Mouse (Mus musculus) lung, postnatal 0 days (tissue): ENCODE results near the gene 2610528A11Rik. TPM values are rescaled to one million over a fixed set of nuclear protein-coding genes. Genes with fewer than 3 reads are reported as not detected.

Source experiments
- ATAC-seq: fragments of 200-750 bp; cut with Nextera tagmentation; 2 replicates; pipeline ENCODE4 v1.8.0; 2017; ENCODE audit warnings: moderate library complexity
- DNase-seq: peaks from one replicate; pipeline ENCODE4 v3.0.0-alpha.2; 2016; ENCODE audit warnings: low spot score
- H3K27ac ChIP-seq: fragments of 300-500 bp; sonication (generic); 2 replicates; pipeline ENCODE4 v1.5.1; 2014; ENCODE audit warnings: antibody characterized with exemption, mild to moderate bottlenecking, low read length, mixed read lengths
- H3K27me3 ChIP-seq: fragments of 300-500 bp; sonication (generic); replicated peaks from 2 replicates; pipeline ENCODE4 v1.6.1; 2014; ENCODE audit warnings: low read length, mixed read lengths; ENCODE audit not compliant: insufficient read depth
- H3K36me3 ChIP-seq: fragments of 300-500 bp; sonication (generic); 2 replicates; pipeline ENCODE4 v1.6.1; 2014; ENCODE audit warnings: low read length, mixed read lengths; ENCODE audit not compliant: insufficient read depth
- H3K4me1 ChIP-seq: fragments of 300-500 bp; sonication (generic); 2 replicates; pipeline ENCODE4 v1.6.1; 2014; ENCODE audit warnings: antibody characterized with exemption, low read depth, low read length, mixed read lengths; ENCODE audit not compliant: insufficient read depth
- H3K4me2 ChIP-seq: fragments of 300-500 bp; sonication (generic); replicated peaks from 2 replicates; pipeline ENCODE4 v1.6.1; 2014; ENCODE audit warnings: low read depth, mild to moderate bottlenecking, low read length, moderate library complexity, mixed read lengths
- H3K4me3 ChIP-seq: fragments of 300-500 bp; sonication (generic); 2 replicates; pipeline ENCODE4 v1.5.1; 2014; ENCODE audit warnings: low read depth, low read length
- H3K9ac ChIP-seq: fragments of 300-500 bp; sonication (generic); replicated peaks from 2 replicates; pipeline ENCODE4 v1.6.1; 2014; ENCODE audit warnings: low read depth, mild to moderate bottlenecking
- H3K9me3 ChIP-seq: fragments of 300-500 bp; sonication (generic); 2 replicates; pipeline ENCODE4 v1.6.1; 2016; ENCODE audit warnings: low read length, mixed read lengths
- CTCF ChIP-seq: IDR thresholded peaks from 2 replicates; pipeline ENCODE4 v1.5.1; 2016; ENCODE audit warnings: antibody characterized with exemption, mild to moderate bottlenecking
- EP300 ChIP-seq: IDR thresholded peaks from 2 replicates; pipeline ENCODE4 v1.6.1; 2016; ENCODE audit warnings: antibody characterized with exemption, mild to moderate bottlenecking, control low read depth
- WGBS: fragments of 180-500 bp; shearing (Covaris S2); extraction: QIAGEN DNeasy Blood & Tissue Kit; methylation state at CpG from one replicate; pipeline ENCODE4 v1.1.7; 2014; 5-methylcytosine and 5-hydroxymethylcytosine counted together
- polyA plus RNA-seq: library from polyadenylated mRNA; unstranded; fragments of >200 nt; fragmentation: Nextera tagmentation; extraction: Ambion mirVana; gene quantifications from 2 replicates; pipeline ENCODE4 v1.2.1, GENCODE M21; 2015

Gene 2610528A11Rik
- polyA plus RNA-seq, 1 experiment from 2014 or later, result 0.27 TPM

- H3K27me3 ChIP-seq, result no peaks in the 10 kb centered on the region
- peak; percentile 41 for DNase-seq
- H3K9ac ChIP-seq, result peak overlapping the region; percentile 86
- ATAC-seq, result no peak
- peak overlapping the region; percentile 64 for H3K4me2 ChIP-seq
- WGBS, result 3% methylated on average over 10 of the region's 10 CpGs
- peaks cover 7% of the 10 kb centered on the region; the same call in 1 of the 2 replicates for H3K36me3 ChIP-seq
- H3K4me3 ChIP-seq, result peak overlapping the region; percentile 87
- no peaks in the 10 kb centered on the region for H3K9me3 ChIP-seq
- H3K4me1 ChIP-seq, result no peaks in the 10 kb centered on the region
- no peak for TF ChIP-seq CTCF
- no peak for TF ChIP-seq EP300
- peak overlapping the region; percentile 92 for H3K27ac ChIP-seq
Measured at GRCm38 (mm10) chr14:37135671-37136070, 21.8 kb upstream of the 2610528A11Rik start.

- H3K36me3 ChIP-seq, result peaks cover 7% of the 10 kb centered on the region; the same call in 1 of the 2 replicates
- H3K4me1 ChIP-seq, result no peaks in the 10 kb centered on the region
- peak within 1 kb of the TSS; percentile 92 for H3K27ac ChIP-seq
- under 1% methylated on average over 34 of the region's 38 CpGs for WGBS
- no peaks in the 10 kb centered on the region for H3K27me3 ChIP-seq
- no peaks in the 10 kb centered on the region for H3K9me3 ChIP-seq
- peak within 1 kb of the TSS; percentile 87 for H3K4me3 ChIP-seq
- H3K9ac ChIP-seq, result peak within 1 kb of the TSS; percentile 86
- peak within 1 kb of the TSS; percentile 66 for H3K4me2 ChIP-seq
- peak; percentile 99 for ATAC-seq
- peak; percentile 99 for DNase-seq
- TF ChIP-seq CTCF (no peak), EP300 (peak; percentile 27; the same call in 1 of the 2 replicates)
Measured at GRCm38 (mm10) chr14:37135127-37135593, 21.3 kb upstream of the 2610528A11Rik start, which contains the start of gene Ghitm. Gene Ghitm, minus strand, starts transcription at chr14:37135272.

- H3K27me3 ChIP-seq, result no peaks in the 10 kb centered on the region
- TF ChIP-seq CTCF, result 0 out of 2 replicates have a peak, but pooled peaks have one; percentile 1
- TF ChIP-seq EP300, result no peak
- peaks cover 7% of the 10 kb centered on the region; the same call in 1 of the 2 replicates for H3K36me3 ChIP-seq
- ATAC-seq, result peak; percentile 32
- H3K27ac ChIP-seq, result peak overlapping the region; percentile 92
- H3K4me2 ChIP-seq, result peak overlapping the region; percentile 66
- peak overlapping the region; percentile 87 for H3K4me3 ChIP-seq
- peak; percentile 68 for DNase-seq
- WGBS, result 1% methylated on average over 37 of the region's 40 CpGs
- H3K4me1 ChIP-seq, result no peaks in the 10 kb centered on the region
- H3K9me3 ChIP-seq, result no peaks in the 10 kb centered on the region
- peak overlapping the region; percentile 86 for H3K9ac ChIP-seq
Measured at GRCm38 (mm10) chr14:37134304-37135126, 20.7 kb upstream of the 2610528A11Rik start.

DNA sequence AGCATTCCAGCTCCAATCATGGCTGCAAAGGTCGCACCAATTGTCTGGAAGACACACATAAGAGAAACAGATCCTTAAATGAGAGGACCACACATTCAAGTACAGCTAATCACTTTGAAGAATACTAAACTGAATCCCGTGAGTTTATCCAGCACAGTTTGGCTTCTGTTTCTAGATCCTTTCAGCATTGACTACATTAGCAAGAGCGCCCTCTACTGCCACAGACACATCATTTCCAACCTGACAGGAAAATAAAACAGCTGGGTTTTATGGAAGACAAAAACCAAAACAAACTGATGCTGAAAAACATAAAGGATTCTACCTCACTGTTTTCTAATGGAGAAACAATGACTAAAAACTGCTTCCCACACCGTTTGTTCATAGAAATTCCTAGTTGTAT lies 13.8 kb upstream of the 2610528A11Rik start:
- TF ChIP-seq CTCF, result peak; percentile 78
- no peak for TF ChIP-seq EP300
- Histone ChIP-seq H3K9ac (no peak overlapping the region), H3K4me1 (no peaks in the 10 kb centered on the region), H3K27ac (no peak overlapping the region), H3K36me3 (peaks cover 31% of the 10 kb centered on the region; the same call in 1 of the 2 replicates), H3K4me2 (no peak overlapping the region), H3K9me3 (no peaks in the 10 kb centered on the region), H3K27me3 (no peaks in the 10 kb centered on the region), H3K4me3 (no peak overlapping the region)
- 39% methylated on average over 4 of the region's 4 CpGs for WGBS
- peak; percentile 83 for DNase-seq
- no peak for ATAC-seq

GRCm38 (mm10) chr14:37119233-37119632 lies 5.4 kb upstream of the 2610528A11Rik start:
- Histone ChIP-seq H3K4me3 (no peak overlapping the region), H3K9ac (no peak overlapping the region), H3K27me3 (no peaks in the 10 kb centered on the region), H3K36me3 (peaks cover 8% of the 10 kb centered on the region; the same call in 1 of the 2 replicates), H3K27ac (no peak overlapping the region), H3K9me3 (no peaks in the 10 kb centered on the region), H3K4me1 (no peaks in the 10 kb centered on the region), H3K4me2 (no peak overlapping the region)
- 95% methylated on average over 4 of the region's 4 CpGs for WGBS
- no peak for DNase-seq
- no peak for ATAC-seq
- no peak for TF ChIP-seq EP300
- TF ChIP-seq CTCF, result no peak

DNA sequence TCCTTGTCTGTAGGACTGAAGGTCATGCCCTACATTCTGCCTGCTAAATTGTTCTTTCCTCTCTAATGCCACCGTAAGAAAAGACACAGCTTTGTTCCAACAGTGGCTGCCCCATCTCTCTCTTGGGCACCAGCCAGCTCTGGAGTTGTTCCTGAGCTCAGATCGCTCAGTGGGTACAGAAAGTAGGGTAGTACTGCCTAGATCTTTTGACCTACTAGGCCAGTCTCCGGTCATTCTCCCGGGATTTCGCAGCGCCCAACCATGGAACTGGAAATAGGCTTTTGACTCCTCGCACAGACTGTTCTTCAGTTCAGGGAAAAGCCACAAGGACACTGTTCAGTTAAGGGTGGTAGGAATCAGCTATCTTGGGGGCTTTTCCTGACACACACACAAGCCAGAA lies 891 bp downstream of the 2610528A11Rik start:
- Histone ChIP-seq H3K4me1 (no peaks in the 10 kb centered on the region), H3K27ac (no peak overlapping the region), H3K4me3 (no peak overlapping the region), H3K9ac (no peak overlapping the region), H3K9me3 (no peaks in the 10 kb centered on the region), H3K36me3 (no peaks in the 10 kb centered on the region), H3K4me2 (no peak overlapping the region), H3K27me3 (no peaks in the 10 kb centered on the region)
- TF ChIP-seq CTCF (no peak), EP300 (no peak)
- ATAC-seq (no peak), DNase-seq (no peak)
- WGBS, result 87% methylated on average over 7 of the region's 7 CpGs
